Mouse (Mus musculus) liver, adult 2 months (tissue): ENCODE data around the gene Myl9.

Experiments used
- CTCF ChIP-seq: fragments of 200-500 bp; IDR thresholded peaks from 2 replicates; pipeline ENCODE4 v1.5.1; 2011; ENCODE audit warnings: low read depth, low read length, control low read depth
- POLR2A ChIP-seq: fragments of 200-500 bp; IDR thresholded peaks from 2 replicates; pipeline ENCODE4 v1.6.1; 2011; ENCODE audit warnings: low read length, control low read depth; ENCODE audit not compliant: insufficient read depth; ENCODE audit errors: extremely low read depth

DNA sequence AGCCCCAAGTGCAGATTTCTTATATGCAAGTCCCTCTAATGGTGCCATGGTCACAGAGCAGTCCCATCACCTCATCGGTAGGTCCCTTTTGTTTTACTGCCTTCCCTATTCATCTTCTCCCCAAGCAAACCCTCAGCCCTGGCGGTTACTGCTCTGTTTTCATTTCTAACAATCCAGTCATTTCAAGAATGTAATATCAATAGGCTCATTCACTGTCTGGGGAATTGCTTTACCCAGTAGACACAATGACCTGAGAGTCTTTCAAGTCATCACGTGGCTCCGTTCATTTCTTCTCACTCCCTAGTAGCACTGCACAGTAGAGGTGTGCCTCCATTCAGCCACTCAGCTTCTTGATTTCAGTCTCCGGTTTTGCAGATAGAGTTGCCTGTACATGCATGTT is 30.8 kb upstream of the Myl9 start:
- TF ChIP-seq CTCF, result no peak
- TF ChIP-seq POLR2A, result no peak
